Mouse (Mus musculus): Measurements from ENCODE around the gene Echdc1. TPM values are rescaled to one million over a fixed set of nuclear protein-coding genes. Genes with fewer than 3 reads are reported as not detected.

Gene Echdc1
- 14.1 and 38.0 TPM in 2 replicates for polyA plus RNA-seq (2015; fragmentation: Nextera tagmentation; extraction: Ambion mirVana)

DNA sequence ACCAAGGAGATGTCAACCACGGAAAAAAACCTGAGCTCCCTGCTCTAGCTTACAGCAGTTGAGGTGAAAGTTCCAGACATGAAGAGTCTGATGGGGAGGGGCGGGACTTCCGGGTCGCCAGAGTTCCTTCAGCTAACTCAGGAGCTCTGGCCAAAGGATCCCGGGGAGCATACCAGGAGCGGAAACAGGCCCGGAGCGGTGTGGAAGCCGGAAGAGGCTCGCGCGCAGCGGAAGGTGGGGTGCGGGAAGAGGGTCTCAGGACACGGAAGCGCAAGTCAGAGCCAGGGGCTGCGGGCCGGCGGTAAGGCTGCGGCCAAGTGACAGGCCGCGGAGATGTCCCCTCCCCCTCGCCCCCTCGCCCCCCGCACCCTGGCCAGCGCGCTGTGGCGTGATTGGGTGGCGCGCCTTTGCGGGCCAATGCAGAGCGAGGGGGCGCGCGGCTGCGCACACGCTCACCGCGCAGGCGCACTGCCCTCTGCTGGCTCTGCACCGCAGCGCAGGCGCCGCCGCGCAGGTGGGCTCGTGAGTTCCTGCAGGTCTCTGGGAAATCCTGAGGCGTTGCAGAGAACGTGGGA, at the start of gene Echdc1:
Gene Echdc1, plus strand, starts transcription at position 103 of the 575 bp plus-strand sequence.

DNA sequence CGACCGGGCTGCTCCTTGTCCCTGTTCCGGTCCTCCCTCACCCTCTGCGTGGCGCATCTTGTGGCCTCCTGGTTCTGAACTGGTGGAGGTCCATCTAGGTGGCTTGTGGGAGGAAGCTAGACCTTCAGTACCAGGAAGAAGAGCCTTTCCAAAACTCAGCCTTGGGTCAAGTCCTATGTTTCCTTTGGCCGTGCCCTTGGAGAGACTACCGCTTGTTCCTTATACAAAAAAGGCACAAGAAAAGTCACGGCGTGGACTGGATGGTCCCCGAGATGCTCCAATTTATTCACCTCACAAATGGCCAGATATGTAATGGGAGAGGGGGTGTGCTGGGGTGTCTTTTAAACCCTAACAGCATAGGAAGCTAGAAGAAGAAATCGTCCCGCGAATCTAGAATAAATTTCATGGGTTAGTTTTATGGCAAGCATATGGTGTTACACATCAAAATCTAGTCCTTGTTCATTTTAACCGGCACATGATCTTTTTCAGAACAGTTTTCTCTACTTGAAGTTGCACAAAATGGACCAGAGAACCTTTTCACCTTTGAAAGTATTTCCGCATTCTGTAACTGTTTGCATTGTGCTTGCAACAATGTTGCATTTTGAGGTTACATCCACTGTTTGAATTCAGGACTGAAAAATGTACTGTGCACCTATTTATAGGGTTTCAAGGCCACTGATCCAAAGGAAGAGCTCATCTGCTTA, 49.4 kb downstream of the Echdc1 start, which contains the start of gene Rnf146:
Gene Rnf146, minus strand, starts transcription at position 246 of the 704 bp plus-strand sequence.

Other genes with a start within 250 kb of the Echdc1 start
- gene Soga3, start 169.3 kb upstream of the Echdc1 start, polyA plus RNA-seq (2015; fragmentation: Nextera tagmentation; extraction: Ambion mirVana), result 0.35 and 0.72 TPM in 2 replicates
- 0.31 TPM in 1 of 2 replicates, not detected in the other for gene Gm49353, start 114.2 kb upstream of the Echdc1 start, polyA plus RNA-seq (2015; fragmentation: Nextera tagmentation; extraction: Ambion mirVana)
- 1.3 and 1.5 TPM in 2 replicates for gene 9330159F19Rik, start 101.6 kb upstream of the Echdc1 start, polyA plus RNA-seq (2015; fragmentation: Nextera tagmentation; extraction: Ambion mirVana)
- gene Rnf146, start 49.3 kb downstream of the Echdc1 start, polyA plus RNA-seq (2015; fragmentation: Nextera tagmentation; extraction: Ambion mirVana), result 29.6 and 31.7 TPM in 2 replicates
- 5.5 and 5.9 TPM in 2 replicates for gene Rspo3, start 222.7 kb downstream of the Echdc1 start, polyA plus RNA-seq (2015; fragmentation: Nextera tagmentation; extraction: Ambion mirVana)

Measured in skeletal muscle tissue, postnatal 0 days (tissue).